Mouse (Mus musculus) lung, adult 18-20 months (tissue): ENCODE results near the gene Larp1b.

ENCODE experiments used
- DNase-seq, 2 experiments: peaks; one replicate each; pipeline ENCODE4 v3.0.0; 2022; ENCODE audit warnings: mixed read lengths in 2 of 2

Larp1b gene

DNA sequence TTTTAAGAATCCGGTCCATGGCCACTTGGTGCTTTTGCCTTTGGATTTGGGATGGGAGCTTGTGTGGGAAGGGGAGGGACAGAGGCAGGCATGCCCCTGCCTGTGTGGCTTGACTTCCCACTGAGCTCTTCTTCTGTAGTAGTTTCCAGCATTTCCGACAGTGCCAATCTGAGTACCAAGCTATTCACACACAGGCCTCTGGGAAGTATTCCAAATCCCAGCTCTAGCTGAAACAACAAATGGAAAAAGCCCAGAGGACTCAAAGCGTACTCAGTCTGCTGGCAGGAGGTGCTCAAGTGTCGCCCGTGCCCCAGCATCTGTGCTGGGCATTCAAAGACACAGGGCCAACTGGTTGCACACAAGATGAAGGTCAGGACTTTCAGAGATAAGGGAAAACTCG is 72.4 kb downstream of the Larp1b start:
- peak in 1 of 2 experiments; percentile 16 for DNase-seq

- DNase-seq, result no peak
These were observed 81.1 kb downstream of the Larp1b start for GRCm38 (mm10) chr3:41030705-41031104.

- no peak for DNase-seq
These were observed 81.9 kb downstream of the Larp1b start for GRCm38 (mm10) chr3:41031286-41032210.

GRCm38 (mm10) chr3:41038297-41038916 is 88.8 kb downstream of the Larp1b start:
- DNase-seq, result no peak

DNA sequence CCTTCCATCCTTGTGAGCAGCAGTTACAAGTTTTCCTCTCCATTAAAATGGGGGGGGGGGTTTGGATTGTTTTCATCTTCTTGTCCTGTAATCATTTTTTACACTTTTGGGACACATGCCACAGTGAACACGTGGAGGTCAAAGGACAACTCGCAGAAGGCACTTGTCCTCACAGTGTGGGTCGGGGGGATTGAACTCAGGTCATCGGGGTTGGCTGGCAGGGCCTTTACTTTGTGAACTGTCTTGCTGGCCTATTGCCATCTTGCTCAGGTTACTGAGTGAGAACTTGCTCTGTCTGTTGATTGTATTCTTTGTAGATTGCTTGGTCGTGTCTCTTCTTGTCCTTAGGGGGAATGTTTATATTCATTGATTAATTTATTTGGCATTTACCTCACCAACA is 91.6 kb downstream of the Larp1b start:
- DNase-seq, result no peak

- DNase-seq, result peak in 1 of 2 experiments; percentile 5
These were observed 92.7 kb downstream of the Larp1b start for GRCm38 (mm10) chr3:41042195-41042938.

DNA sequence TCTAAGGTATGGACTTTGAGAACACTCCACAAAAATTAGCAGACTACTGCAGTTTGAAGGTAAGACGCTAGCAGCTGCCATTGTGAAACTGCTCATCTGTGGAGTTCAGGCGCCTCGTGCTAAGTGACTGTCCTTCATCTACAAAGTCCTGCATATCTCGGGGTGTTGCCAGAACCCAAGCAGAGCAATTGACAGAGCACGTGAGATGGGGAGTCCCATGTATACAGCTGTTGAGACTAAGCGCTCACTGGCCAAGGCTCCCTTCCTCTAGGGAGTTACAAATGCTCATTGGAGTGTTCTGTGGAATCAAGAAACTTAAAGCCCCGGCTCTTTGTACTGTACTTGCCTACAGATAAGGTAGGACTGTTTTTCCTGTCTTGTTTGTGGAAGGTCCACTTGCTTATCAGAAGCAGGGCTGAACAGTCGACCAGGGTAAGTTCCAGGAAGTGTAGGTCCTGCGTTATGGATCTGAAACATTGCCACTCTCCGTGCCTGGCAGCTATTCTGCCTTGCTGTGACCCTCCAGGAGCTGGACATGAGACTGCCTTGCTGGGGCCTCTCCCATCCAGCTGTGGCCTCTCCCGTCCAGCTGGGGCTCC is 94.2 kb downstream of the Larp1b start:
- DNase-seq, result no peak

GRCm38 (mm10) chr3:41047838-41048237 is 98.2 kb downstream of the Larp1b start:
- DNase-seq, result no peak

GRCm38 (mm10) chr3:41053334-41053733 is 103.7 kb downstream of the Larp1b start:
- no peak for DNase-seq

DNA sequence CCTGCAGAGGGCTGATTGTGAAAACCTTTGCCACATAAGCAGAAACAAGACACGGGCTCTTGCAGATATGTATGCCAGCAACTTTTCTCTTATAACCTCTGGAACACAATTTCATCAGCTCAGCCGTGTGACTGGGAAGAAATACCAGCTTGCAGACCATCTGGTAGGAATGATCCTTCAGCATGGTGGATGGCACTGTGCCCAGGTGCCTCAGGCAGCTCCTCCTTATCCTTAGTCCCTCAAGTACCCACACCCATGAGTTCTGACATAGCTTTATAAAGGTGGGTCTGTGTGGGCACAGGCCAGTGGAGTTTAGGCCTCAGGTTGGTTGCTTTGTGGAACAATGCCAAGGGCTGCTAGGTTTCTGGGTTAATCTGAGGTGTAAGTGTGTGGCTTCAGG is 108.8 kb downstream of the Larp1b start:
- DNase-seq, result peak; percentile 15 to 43

DNA sequence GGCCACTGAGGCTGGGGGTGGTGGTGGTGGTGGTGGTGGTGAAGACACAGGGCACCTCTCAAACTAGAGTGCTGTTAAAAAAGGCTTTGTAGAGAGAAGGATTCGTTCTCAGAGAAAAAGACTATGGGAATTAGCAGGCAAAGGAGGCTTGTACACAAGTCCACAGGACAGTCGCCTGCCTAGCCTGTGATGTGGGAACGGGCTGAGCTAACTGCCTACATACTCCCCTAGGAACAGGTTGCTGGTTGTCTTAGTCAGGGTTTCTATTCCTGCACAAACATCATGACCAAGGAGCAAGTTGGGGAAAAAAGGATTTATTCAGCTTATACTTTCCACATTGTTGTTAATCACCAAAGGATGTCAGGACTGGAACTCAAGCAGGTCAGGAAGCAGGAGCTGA is 109.6 kb downstream of the Larp1b start:
- no peak for DNase-seq

- DNase-seq, result no peak
These were observed 112.4 kb downstream of the Larp1b start for GRCm38 (mm10) chr3:41061831-41062565.

GRCm38 (mm10) chr3:41062758-41063157 is 113.1 kb downstream of the Larp1b start:
- DNase-seq, result no peak

DNA sequence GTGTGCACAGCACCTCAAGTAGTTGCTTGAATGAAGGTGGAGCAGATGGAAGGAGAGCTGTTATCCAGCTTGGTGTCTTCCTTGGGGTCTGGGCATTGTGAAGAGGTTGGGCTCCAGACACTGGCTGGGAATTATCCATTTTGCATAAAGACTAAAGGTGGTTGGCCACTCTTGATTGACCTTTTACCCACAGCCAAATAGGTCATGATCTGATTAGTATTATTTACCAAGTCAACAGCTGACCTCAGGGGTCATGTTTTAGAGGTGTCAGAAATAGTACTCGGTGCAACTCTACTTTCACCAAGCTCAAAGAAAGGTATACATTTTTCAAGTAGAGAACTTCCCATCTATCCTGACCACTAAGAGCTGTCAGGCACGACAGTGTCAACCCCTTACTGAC is 115.7 kb downstream of the Larp1b start:
- DNase-seq, result no peak

DNA sequence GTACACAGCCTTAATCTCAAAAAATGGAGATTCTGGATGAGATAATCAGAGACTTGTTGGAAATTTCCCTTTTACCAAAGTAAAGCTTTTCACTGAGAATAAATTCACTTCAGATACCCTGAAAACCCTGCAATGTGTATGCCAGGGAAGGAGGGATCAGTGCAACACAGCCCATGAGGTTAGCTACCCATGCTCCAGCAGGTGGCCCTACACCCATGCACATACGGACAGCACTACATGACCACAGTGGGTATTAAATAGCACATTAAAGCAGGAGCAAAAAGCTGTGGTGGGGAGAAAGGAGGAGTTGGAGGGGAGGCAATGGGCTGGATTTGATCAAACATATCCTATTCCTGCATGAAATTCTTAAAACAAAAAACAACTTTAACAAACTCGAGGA is 120.9 kb downstream of the Larp1b start:
- no peak for DNase-seq

GRCm38 (mm10) chr3:41075376-41075775 is 125.7 kb downstream of the Larp1b start:
- DNase-seq, result no peak

- DNase-seq, result no peak
These were observed 129.0 kb downstream of the Larp1b start for GRCm38 (mm10) chr3:41078673-41079072.

GRCm38 (mm10) chr3:41080724-41081123 is 131.1 kb downstream of the Larp1b start:
- peak in 1 of 2 experiments; percentile 16 for DNase-seq

GRCm38 (mm10) chr3:41081474-41082301 is 132.1 kb downstream of the Larp1b start:
- peak; percentile 25 to 29 for DNase-seq

- DNase-seq, result no peak
These were observed 132.9 kb downstream of the Larp1b start for GRCm38 (mm10) chr3:41082520-41082884.
